Mouse (Mus musculus) embryonic facial prominence, embryonic 14.5 days (tissue): ENCODE results near the gene Grasp. TPM values are rescaled to one million over a fixed set of nuclear protein-coding genes. Genes with fewer than 3 reads are reported as not detected.

Source experiments
- ATAC-seq: fragments of 200-750 bp; cut with Nextera tagmentation; 2 replicates; pipeline ENCODE4 v1.8.0; 2017; ENCODE audit warnings: low read depth, moderate number of reproducible peaks, moderate TSS enrichment
- DNase-seq: peaks from one replicate; pipeline ENCODE4 v3.0.0-alpha.2; 2015; ENCODE audit warnings: low spot score
- H3K27ac ChIP-seq: fragments of 300-500 bp; sonication (generic); replicated peaks from 2 replicates; pipeline ENCODE4 v1.5.1; 2014; ENCODE audit warnings: low read depth, mild to moderate bottlenecking, low read length, moderate library complexity
- H3K27me3 ChIP-seq: fragments of 300-500 bp; sonication (generic); replicated peaks from 2 replicates; pipeline ENCODE4 v1.6.1; 2014; ENCODE audit warnings: low read length; ENCODE audit not compliant: control insufficient read depth, insufficient read depth
- H3K36me3 ChIP-seq: fragments of 300-500 bp; sonication (generic); 2 replicates; pipeline ENCODE4 v1.6.1; 2014; ENCODE audit warnings: low read length, mixed read lengths; ENCODE audit not compliant: control insufficient read depth, insufficient read depth
- H3K4me1 ChIP-seq: fragments of 300-500 bp; sonication (generic); 2 replicates; pipeline ENCODE4 v1.6.1; 2014; ENCODE audit warnings: antibody characterized with exemption, low read length; ENCODE audit not compliant: control insufficient read depth, insufficient read depth
- H3K4me2 ChIP-seq: fragments of 300-500 bp; sonication (generic); 2 replicates; pipeline ENCODE4 v1.6.1; 2014; ENCODE audit warnings: low read depth, mild to moderate bottlenecking, low read length, moderate library complexity, mixed read lengths
- H3K4me3 ChIP-seq: fragments of 300-500 bp; sonication (generic); 2 replicates; pipeline ENCODE4 v1.5.1; 2014; ENCODE audit warnings: low read depth, mild to moderate bottlenecking, low read length
- H3K9ac ChIP-seq: fragments of 300-500 bp; sonication (generic); 2 replicates; pipeline ENCODE4 v1.6.1; 2014; ENCODE audit warnings: low read depth, mild to moderate bottlenecking, low read length, moderate library complexity, mixed read lengths
- H3K9me3 ChIP-seq: fragments of 300-500 bp; sonication (generic); 2 replicates; pipeline ENCODE4 v1.6.1; 2016; ENCODE audit warnings: low read length; ENCODE audit not compliant: control insufficient read depth
- WGBS: fragments of 180-500 bp; shearing (Covaris S2); extraction: QIAGEN DNeasy Blood & Tissue Kit; methylation state at CpG from one replicate; pipeline ENCODE4 v1.1.7; 2014; 5-methylcytosine and 5-hydroxymethylcytosine counted together
- polyA plus RNA-seq: library from polyadenylated mRNA; unstranded; fragments of >200 nt; fragmentation: Nextera tagmentation; extraction: Ambion mirVana; gene quantifications from 2 replicates; pipeline ENCODE4 v1.2.1, GENCODE M21; 2014

The Grasp gene
- polyA plus RNA-seq, 1 experiment from 2014 or later, result 7.9 TPM

DNA sequence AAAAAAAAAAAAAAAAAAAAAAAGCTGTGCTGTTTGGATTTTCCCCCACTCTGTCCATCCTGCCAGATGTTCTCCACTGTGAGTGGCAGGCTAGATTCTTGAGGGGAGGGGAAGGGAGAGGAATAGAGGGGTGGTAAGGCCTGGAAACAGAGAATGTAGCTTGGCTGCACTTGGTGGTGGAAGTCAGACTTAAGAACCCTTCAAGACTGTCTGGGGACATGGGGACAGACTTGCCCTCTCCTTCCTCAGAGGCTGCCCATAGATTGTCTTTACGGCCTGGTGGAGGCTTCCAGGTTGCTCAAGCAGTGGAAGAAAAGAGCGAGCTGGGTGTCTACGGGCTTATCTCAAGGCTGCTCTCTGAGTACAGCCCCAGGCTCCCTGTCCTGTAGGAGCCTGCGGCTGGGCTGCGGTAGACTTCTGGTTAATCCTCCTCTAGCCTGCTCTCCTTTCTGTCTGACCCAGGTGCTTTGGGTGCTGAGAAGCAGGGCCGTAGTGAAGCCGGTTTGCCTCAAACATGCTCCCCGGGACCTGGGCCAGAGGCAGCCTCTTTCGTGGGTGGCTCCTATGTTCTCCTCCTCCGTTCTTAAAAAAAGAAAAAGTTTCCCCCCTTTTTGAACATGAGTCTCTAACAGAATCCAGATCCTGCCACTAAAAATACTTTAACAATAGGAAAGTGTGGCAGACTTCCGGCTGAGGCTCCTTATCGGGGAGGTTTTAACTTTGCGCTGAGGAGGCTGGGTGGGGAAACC is 37.1 kb downstream of the Grasp start:
- Histone ChIP-seq H3K4me1 (peaks cover 24% of the 10 kb centered on the region), H3K27ac (peak overlapping the region; percentile 92), H3K9me3 (no peaks in the 10 kb centered on the region), H3K9ac (peak overlapping the region; percentile 49), H3K36me3 (no peaks in the 10 kb centered on the region; the same call in 1 of the 2 replicates), H3K27me3 (no peaks in the 10 kb centered on the region), H3K4me3 (no peak overlapping the region), H3K4me2 (peak overlapping the region; percentile 31)
- DNase-seq (peak; percentile 72), ATAC-seq (peak; percentile 17; the same call in 1 of the 2 replicates)
- 38% methylated on average over 11 of the region's 13 CpGs for WGBS

DNA sequence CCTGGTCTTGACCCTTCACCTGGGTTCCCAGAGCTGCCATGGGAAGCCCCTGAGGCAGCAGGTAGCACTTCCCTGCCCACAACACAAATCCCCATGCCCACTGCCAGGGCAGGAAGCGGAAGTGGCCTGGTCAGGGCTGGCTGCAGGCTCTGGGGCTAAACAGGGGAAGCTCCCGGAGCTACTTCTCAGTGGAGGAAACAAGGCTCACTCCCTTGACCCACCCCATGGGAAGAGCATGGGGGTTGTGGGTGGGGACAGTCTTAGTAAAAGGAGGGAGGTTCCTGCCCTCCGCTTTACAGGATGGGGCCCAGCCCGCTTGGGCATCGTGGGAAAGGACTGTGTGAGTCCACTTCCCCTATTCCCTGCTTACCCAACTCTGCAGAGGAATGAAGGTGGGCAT is 38.5 kb downstream of the Grasp start:
- Histone ChIP-seq H3K27me3 (no peaks in the 10 kb centered on the region), H3K9ac (no peak overlapping the region), H3K9me3 (no peaks in the 10 kb centered on the region), H3K4me2 (no peak overlapping the region), H3K4me1 (peaks cover 35% of the 10 kb centered on the region), H3K4me3 (no peak overlapping the region), H3K36me3 (no peaks in the 10 kb centered on the region; the same call in 1 of the 2 replicates), H3K27ac (no peak overlapping the region)
- ATAC-seq (no peak), DNase-seq (peak; percentile 51)
- WGBS, result 64% methylated on average over 5 of the region's 5 CpGs

- H3K27me3 ChIP-seq, result no peaks in the 10 kb centered on the region
- peak overlapping the region; percentile 71 for H3K9ac ChIP-seq
- H3K9me3 ChIP-seq, result no peaks in the 10 kb centered on the region
- peak overlapping the region; percentile 48 for H3K4me3 ChIP-seq
- peak overlapping the region; percentile 82 for H3K27ac ChIP-seq
- peak; percentile 96 for DNase-seq
- H3K4me1 ChIP-seq, result peaks cover 24% of the 10 kb centered on the region
- H3K4me2 ChIP-seq, result peak overlapping the region; percentile 91
- peaks cover 15% of the 10 kb centered on the region for H3K36me3 ChIP-seq
- 2% methylated on average over 41 of the region's 57 CpGs for WGBS
- peak; percentile 94 for ATAC-seq
These were observed 42.4 kb downstream of the Grasp start for GRCm38 (mm10) chr15:101266132-101266963.

GRCm38 (mm10) chr15:101267053-101268032 is 43.4 kb downstream of the Grasp start:
- Histone ChIP-seq H3K4me2 (peak overlapping the region; percentile 91), H3K4me1 (peaks cover 18% of the 10 kb centered on the region), H3K27me3 (no peaks in the 10 kb centered on the region), H3K9ac (peak overlapping the region; percentile 71), H3K27ac (peak overlapping the region; percentile 82), H3K9me3 (no peaks in the 10 kb centered on the region), H3K36me3 (peaks cover 23% of the 10 kb centered on the region), H3K4me3 (peak overlapping the region; percentile 48)
- ATAC-seq, result peak; percentile 7; the same call in 1 of the 2 replicates
- 4% methylated on average over 25 of the region's 25 CpGs for WGBS
- DNase-seq, result peak; percentile 45

- peaks cover 45% of the 10 kb centered on the region for H3K36me3 ChIP-seq
- 89% methylated on average over 29 of the region's 29 CpGs for WGBS
These were observed 46.3 kb downstream of the Grasp start for GRCm38 (mm10) chr15:101270101-101270820.

GRCm38 (mm10) chr15:101271107-101271506 is 47.1 kb downstream of the Grasp start:
- Histone ChIP-seq H3K4me1 (peaks cover 14% of the 10 kb centered on the region), H3K4me2 (no peak overlapping the region), H3K36me3 (peaks cover 45% of the 10 kb centered on the region), H3K27me3 (no peaks in the 10 kb centered on the region), H3K27ac (no peak overlapping the region), H3K4me3 (no peak overlapping the region), H3K9ac (no peak overlapping the region), H3K9me3 (no peaks in the 10 kb centered on the region)
- WGBS, result 77% methylated on average over 3 of the region's 3 CpGs
- DNase-seq (no peak), ATAC-seq (no peak)

More at GRCm38 (mm10) chr15:101270101-101270820, 46.3 kb downstream of the Grasp start:
- Histone ChIP-seq H3K9me3 (no peaks in the 10 kb centered on the region), H3K4me3 (no peak overlapping the region), H3K27me3 (no peaks in the 10 kb centered on the region), H3K27ac (no peak overlapping the region), H3K9ac (no peak overlapping the region), H3K4me1 (peaks cover 18% of the 10 kb centered on the region), H3K4me2 (no peak overlapping the region)
- no peak for ATAC-seq
- no peak for DNase-seq

- DNase-seq (no peak), ATAC-seq (no peak)
- H3K9me3 ChIP-seq, result no peaks in the 10 kb centered on the region
- H3K4me3 ChIP-seq, result no peak overlapping the region
- no peaks in the 10 kb centered on the region for H3K27me3 ChIP-seq
- H3K4me2 ChIP-seq, result no peak overlapping the region
- no peak overlapping the region for H3K27ac ChIP-seq
- no peak overlapping the region for H3K9ac ChIP-seq
- peaks cover 13% of the 10 kb centered on the region for H3K4me1 ChIP-seq
- WGBS, result 76% methylated on average over 14 of the region's 15 CpGs
- H3K36me3 ChIP-seq, result peaks cover 45% of the 10 kb centered on the region
These were observed 47.5 kb downstream of the Grasp start for GRCm38 (mm10) chr15:101271513-101271912.
